Mouse (Mus musculus) fat pad, adult 2 months (tissue): ENCODE measurements at regions not wholly inside any gene's neighbourhood (a gene's known extent, or its start where the extent isn't known, plus 50 kb on each side); places are given as distances from the start of the nearest gene placed in this dataset.

Experiments
- DNase-seq: peaks from one replicate; pipeline ENCODE4 v3.0.0-alpha.2; 2011; ENCODE audit warnings: low read depth, low spot score; ENCODE audit errors: extremely low read depth

DNA sequence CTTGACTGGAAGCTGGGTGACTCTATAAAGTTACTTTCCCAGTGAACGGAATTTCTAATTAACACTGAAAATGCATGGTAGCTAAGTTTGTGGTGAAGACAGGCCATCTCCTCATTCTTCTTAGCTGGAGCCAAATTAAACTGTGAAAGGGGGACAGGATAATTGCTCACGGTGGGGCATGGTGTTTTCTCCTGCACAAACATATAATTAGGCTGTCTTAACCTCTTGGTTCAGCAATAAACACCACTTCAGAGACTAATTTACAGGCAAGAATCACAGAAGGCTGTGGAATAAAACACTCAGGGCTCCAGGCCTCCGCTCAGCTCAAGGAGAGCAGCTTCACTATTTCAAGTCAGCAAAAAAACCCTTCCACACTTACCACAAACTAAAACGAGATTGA, 261.9 kb upstream of the Nt5e start:
- DNase-seq, result no peak

DNA sequence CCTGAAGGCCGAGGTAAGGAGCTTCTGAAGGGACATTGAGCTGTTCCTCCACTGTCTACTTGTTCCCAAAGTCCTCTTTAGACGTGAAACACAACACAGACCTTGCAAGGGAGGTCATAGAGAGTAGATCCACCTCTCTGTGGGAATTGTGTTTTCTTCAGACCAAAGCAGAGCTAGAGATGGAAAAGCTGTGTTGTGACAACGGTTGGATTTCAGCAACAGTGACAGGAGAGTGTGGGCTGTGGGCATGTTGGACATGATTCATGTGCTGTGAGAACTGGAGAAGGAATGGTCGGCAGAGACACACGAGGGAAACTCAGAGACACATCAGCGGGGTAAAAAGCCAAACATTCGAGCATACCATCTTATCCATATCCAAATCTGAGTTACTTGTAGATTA, 261.2 kb upstream of the Nt5e start:
- no peak for DNase-seq

DNA sequence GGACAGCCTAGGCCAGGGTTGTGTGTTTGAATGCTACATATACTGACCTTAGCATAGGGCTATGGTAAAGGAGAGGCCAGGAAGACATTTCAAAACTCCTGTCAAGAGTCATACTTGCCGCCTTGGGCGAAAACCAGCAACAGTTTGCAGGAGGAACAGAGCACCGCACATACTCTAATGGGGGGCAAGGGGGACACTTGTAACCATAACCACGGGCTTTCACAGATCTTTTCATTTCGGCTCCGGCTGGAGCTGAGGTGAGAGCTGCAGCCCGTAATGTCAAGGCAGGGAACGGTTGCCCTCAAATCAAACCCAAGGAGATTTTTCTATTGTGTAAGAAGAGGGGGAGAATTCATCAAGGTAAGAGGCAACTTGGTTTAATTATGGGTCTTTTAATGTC, 258.7 kb upstream of the Nt5e start:
- no peak for DNase-seq

DNA sequence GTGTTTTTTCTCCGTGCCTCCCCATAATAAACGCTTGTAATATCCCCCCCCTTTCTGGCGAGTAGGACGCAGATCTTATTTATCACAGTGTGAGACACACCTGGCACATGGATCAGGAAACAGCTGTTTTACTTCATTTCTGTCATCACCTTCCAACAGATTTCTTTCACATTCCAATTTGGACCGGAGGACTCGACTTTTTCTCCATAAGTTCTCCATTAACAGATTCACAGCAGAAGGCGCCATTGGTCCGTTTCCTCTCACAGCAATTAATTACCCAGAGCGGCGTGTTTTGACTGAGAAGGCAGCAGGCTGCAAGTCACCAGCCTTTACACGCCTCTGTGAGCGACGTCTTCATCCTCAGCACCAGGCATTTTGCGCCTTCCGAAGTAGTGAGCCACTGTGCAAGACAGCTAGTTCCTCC, 258.1 kb upstream of the Nt5e start:
- DNase-seq, result no peak

DNA sequence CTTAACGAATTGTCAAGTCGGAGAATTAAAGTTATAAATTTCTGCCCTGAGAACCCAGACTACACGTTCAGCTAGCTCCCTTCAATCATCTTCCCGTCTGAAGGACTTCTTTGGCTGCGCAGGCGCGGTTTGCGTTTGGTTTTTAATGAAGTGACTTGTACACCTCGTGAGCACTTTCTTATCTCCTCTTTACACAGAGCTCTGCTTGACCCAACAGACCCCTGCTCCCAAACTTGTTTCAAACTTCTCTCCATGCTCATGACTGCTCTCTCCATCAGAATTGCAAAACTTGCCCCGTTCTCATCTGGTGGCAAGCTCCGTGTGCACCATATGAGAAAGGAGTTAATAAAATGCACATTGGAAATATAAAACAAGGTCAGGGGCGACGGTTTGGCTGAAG, 257.2 kb upstream of the Nt5e start:
- DNase-seq, result no peak

DNA sequence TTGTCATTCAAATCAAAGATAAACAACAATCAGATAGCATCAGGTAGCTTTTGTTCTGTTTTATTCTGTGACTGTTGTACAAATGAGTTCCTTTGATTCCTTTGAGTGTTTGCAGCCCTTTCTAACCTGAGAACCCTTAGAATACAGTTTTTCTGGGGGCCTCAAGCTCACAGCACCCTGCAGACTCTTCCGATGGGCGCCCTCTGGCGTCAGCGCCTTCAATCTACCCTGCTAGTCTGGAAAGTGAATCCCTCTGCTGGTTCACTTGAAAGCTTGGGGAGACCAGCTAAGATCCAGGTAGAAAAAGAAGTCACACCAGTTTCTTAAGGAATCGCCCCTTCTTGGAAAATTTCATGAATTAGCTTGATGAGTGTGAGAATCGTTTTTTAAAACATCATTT, 253.8 kb upstream of the Nt5e start:
- no peak for DNase-seq

DNA sequence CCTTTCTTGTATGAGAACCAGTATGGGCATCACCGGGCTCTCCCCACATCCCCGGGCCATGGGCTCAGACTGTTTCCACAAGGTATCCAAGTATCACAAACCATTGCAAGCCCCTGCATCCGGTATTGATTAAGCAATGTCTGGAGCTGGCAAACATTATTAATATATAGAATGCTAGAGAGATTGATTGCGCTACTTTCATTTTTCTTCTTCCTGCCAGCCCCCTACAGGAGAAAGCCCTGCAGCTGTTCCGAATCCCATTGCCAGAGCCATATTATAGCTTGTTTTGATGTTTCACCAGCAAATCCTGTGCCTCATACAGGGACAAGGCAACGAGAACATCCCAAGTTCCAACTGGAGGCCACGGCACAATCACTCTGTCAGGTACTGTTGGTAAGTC, 253.4 kb upstream of the Nt5e start:
- no peak for DNase-seq

DNA sequence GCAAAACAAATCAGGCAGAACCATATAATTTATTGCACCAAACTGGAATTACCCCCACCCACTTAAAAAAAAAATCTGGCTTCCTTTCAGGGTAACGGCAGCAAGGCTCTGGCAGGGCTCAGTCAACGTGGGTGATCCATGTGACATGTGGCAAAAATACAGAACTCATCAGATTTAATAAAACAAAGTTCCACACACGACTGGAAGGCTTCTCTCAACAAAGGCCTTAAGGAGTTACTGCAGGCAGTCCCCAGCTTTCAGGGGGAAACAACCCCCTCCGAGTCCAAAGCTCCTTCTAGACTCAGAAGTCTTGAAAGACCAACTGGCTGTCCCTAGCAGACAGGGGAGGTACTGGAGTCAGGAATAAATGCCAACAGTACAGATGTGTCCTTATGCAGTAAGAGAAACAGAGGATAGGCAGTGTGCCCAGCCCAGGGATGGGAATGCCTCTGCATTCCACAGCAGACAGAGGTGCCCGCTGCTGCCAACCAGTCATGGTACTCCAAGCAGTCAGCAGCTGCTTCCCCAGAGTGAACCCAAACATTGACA, 244.0 kb upstream of the Nt5e start:
- no peak for DNase-seq

DNA sequence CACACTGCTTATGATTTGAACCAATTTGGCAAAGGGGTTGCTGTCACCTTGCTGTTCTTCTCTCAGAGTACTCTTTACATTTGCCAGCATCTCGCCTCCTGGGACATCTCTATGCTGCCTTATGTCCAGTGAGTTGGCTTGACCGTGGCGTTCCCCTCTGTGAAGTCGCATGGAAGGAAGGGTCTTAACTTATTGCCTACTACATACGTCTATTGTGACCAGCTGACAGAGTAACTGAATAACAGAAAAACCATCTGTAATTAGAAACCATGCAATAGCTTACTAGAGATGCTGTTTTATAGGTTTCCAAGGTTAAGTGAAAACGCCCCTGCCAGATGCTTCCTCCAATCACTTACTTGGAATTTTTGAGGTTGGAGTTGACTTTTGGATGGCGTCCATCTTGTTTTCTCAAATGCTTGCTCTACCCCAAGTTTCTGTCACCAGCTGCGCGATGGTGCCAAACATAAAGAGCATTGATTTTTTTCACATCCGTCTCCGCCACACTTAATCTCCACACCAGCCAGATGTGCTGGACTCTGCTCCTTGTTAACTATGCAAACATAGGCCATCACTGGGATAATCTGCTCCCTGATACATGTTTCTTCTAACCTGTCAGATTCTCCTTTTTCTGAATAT, 241.7 kb upstream of the Nt5e start:
- DNase-seq, result no peak

DNA sequence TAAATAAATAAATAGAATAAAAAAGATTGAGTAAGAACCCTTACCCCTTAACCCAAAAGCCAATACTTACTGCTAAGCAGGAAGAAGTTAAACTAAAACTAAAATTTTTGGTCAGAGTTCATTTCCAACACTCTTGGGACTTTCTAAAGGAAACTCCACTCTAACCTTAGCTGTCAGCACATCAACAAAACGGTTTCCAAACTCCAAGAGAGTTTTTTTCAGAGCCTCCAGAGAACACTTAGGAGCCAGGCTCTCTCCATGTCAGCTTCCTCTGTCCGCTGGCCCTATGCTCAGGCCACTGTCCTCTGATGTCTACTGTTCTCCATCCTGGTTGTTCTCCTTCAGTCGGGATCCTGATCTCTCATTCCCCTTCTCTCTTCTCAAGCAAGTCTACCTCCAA, 241.1 kb upstream of the Nt5e start:
- no peak for DNase-seq

DNA sequence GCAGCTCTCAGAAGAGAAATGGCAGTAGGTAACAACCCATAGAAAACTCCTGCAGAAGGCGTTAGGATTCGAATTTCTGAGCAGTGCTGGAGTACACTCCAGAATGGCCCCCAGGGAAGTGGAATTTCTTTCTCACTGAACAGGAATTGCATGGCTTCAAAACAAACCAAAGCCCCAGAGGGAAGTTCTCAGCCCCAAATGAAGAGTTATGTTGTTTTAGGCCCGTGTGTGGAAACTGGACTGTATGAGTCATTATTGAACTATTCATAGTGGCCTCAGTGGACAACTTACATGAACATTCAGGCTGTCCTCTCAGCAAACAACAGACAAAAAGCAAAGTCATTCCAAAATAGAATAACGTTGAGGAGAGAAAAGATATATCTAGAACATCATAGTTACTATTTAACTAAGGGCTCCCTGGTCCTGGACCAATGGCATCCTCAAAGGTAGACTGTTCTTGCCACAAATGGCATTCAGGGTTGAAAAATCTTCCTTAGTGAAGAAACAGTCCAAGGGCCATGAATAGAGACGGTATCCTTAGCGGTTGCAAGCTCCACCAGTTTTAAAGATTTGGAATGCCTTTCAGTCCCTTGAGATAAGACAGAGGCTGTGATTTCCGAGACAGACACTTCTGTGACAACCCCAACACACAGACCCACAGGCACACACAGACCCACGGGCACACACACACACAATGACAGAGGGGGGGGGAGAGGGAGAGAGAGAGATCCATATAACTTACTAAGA, 235.0 kb upstream of the Nt5e start:
- no peak for DNase-seq

DNA sequence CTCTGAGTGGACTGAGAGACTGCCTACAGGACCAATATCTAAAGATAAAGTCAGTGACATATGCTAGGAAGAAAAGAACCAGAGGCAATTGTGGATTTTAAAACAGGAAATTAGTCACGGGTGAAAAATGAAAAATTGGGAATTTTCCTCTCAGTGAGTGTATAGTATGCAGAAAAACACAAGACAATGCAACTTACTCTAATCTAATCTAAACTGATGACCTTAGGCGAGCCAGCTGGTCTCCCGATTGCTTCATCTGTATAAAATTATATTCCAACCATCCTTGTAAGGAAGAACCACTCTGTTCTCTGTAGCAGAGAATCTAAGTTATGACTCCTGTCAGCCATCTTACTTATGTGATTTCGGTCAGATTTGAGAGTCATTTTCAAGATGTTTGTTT, 234.4 kb upstream of the Nt5e start:
- no peak for DNase-seq

DNA sequence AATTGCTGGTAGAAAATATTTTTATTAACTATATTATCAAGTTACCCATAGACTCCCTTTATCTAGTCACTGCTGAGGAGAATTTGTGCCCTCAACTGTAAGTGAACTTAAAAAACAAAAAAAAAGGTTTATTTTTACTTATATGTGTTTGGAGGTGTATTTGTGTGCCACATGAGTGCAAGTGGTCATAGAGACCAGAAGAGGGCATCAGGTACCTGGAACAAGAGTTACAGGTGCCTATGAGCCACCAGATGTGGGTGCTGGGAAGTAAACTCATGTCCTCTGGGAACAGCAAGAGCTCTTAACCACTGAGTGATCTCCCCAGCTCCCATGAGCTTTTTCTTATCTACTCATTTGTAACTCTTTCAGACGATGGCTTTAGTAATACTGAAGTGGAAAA, 213.9 kb upstream of the Nt5e start:
- DNase-seq, result no peak

DNA sequence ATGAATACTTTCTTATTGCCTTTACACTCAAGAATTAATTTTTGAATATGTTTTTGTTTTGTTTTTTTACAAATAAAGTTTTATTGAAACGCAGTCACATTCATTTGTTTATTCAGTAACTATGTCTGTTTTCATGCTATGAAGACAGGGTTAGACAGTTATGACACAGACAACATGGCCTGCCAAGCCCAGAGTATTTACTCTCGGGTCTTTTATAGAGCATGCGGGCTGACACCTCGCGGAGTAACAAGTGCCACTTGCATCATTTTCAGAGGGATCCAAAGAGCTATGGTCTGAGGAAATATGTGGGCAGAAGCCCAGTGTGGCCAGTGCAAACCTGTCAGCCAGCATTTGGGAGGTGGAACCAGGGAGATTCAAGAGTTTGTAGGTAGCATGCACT, 206.5 kb upstream of the Nt5e start:
- no peak for DNase-seq

DNA sequence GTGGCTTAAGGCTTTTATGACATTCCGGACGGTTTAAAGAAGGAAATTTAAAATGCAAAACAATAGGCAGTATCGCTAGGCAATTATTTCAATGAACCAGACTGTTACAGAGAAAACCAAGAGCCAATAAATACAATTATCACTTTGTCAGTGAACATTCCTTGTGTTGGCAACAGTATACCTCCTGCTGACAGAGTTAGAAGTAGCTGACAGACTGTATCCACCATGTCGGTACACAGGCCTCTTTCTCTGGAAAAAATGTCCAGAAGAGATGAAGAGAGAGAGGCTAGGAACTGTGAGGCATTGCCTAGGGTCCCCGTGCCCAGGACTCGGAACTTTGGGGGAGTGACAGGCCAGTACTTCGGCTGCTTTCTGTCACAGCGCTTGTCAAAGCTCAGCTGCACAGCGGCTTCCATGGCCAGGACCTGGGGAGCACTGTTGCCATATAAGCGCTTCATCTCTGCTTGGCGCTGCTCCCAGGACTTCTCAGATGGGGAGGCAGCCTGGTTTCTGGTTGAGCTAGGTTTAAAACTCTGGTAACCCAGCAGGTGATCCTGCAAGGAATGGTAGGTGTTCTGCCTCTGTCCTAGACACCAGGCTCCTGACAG, 205.9 kb upstream of the Nt5e start:
- DNase-seq, result no peak

DNA sequence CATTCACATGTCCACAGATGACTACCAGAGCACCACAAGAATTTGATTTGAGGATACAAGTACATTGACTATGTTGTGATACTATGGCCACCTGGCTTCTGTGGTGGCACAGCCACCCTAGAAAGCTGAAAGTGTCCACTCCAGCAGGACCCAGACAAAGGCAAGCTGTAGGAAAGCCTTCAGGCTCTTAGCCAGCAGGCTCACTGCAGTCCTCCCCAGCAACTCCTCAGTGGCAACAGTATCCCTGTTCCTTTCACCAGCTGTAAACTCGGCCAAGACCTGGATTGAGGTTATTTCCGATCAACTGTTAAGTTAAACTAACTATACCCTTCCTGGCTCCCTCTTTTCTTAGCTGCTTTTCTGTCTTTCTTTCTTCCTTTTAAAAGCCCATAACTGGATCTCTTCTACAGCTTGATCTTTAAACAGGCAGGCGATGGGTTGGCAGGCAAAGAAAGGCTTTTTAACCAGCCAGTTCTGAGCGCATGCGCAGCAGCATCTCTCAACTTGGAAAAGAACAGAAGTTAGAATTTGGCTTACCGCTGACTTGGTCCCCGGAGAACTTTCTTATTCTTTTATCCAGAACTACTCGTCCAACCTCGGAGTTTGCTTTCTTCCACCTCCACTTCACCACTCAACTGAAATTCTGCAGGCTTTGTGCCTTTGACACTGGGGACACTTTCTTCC, 202.5 kb upstream of the Nt5e start:
- no peak for DNase-seq

DNA sequence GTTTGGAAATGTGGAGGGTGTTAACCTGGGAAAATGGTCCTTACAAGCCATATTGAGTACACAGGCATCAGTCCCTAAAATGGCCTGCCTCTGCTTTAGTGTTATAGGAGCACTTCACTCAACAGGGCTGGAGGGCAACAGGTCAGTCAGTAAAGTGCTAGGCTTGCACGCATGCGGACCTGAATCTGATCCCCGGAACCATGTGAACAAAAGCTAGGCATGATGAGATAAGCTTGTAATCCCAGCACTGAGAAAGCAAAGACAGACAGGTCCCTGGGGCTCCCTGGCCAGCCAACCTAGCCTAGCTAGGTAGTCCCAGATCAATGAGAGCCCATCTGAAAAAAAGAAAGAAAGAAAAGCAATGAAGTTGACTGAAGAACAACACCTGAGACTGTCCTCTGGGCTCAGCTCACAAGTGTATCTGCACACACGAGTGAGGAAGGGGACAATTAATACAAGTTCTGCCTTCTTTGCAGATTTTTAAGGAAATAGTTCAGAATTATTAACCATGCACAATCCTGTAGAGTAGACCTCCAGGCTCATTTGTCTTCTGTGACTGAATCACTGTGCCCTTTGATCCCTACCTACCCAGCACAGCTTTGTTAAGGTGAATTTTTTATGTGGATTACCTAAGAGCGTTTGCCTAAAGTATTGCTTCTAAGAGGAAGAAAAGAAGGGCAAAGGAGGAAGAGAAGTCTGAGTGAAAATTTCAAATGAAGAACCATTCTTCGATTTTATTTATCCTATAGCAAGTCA, 163.8 kb upstream of the Nt5e start:
- no peak for DNase-seq

DNA sequence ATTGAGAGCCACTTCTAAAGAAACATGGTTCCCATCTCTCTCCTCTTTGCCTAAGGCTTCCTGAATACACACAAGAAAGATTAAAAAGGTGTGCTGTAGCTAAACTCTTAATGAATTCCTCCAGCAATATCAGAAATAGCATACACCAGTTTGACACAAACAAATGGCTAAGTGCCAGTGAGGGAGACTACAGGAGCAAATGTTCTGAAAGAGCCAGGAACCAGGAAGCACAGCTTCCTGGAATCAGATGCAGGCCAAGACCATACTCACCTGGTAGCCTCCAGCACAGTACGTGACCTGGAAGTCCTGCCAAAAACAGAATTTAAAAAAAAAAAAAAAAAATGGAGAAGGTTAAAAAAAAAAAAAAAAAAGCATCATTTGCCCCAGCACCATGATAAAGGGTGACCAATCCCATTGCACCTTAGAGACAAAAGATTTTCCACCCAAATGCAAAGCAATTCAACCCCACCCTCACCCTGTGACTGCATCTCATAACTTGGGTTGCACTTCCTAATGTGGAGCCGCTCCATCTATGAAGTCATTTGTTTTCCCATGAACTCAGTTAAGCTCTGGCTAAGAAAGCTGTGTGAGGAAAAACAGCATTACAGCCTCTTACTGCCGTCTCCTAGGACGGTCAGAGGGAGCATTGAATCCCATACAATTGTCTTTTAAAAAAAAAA, 149.3 kb upstream of the Nt5e start:
- no peak for DNase-seq

DNA sequence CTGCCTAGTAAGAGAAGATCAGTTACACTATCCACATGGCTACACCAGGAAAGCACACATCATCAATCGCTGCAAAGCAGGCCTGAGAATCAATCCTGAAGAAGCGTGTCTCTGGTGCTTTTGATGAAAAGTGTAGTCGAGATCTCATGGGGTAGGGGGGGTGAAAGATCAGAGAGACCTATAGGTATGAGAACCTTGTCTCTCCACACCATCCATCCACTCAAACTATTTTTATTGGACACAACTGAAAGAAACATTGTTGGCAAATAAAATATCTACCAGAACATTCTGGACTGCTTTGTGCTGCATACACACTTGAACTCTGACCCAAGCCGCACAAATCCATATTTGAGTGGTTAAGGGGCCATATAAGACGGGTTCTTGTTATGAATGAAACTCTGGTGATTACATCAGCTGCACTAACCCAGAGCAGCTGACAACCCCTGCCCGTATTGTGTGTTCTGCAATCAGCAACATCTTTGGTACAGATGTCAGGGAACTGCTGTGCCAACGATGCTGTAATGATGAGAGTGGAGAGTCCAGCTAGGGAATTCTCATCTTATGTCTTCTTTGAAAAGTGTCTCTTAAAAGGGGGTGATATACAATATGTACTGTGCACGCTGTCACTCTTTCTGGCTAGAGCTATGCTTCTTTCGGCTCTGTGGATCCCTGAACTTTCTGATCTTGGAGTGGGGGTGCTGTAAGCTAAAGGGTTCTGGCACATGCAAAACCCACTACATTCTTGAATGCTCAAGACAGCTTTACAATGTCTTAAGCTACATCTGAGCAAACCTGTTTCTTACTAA, 145.6 kb upstream of the Nt5e start:
- DNase-seq, result no peak

DNA sequence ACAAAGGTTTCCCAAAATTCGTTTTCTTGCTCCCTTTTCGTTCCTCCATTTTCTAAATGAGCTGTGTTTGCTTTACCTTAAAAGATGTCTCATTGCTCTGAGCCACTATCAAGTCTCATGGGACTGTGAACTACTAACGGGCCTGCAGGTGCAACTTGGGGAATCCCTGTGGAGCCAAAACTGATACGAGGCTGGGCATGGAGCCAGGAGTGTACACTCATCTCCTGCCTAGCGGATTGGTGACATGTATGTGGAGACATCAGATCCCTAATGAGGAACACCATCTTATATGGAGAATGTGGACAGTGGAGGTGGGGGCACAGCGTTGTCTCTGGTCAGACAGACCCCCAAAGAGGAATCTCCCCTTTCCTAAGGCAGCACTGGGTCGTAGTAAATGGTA, 119.6 kb upstream of the Nt5e start:
- no peak for DNase-seq
